Mouse (Mus musculus): Measurements from ENCODE around the gene Tmem38b.
"Not testable (repeated sequence)": the region's sequence is repeated elsewhere in the genome, so short reads cannot be mapped to it uniquely, and the experiment has no call there.

The Tmem38b gene

GRCm38 (mm10) chr4:53825821-53826605 is at the start of gene Tmem38b:
TSS of gene Tmem38b (plus strand) at chr4:53826045.
- DNase-seq: peak; percentile 84 to 89

- DNase-seq: no peak
Measured at GRCm38 (mm10) chr4:53781396-53781795, 44.4 kb upstream of the Tmem38b start.

GRCm38 (mm10) chr4:53782216-53783070 is 43.4 kb upstream of the Tmem38b start:
- DNase-seq: no peak

GRCm38 (mm10) chr4:53785746-53786398 is 40.0 kb upstream of the Tmem38b start:
- DNase-seq: no peak

GRCm38 (mm10) chr4:53786851-53787250 is 39.0 kb upstream of the Tmem38b start:
- DNase-seq: no peak

- DNase-seq: no peak
Measured at GRCm38 (mm10) chr4:53789346-53789745, 36.5 kb upstream of the Tmem38b start.

- DNase-seq: no peak
Measured at GRCm38 (mm10) chr4:53794257-53794966, 31.4 kb upstream of the Tmem38b start.

- DNase-seq: no peak
Measured at GRCm38 (mm10) chr4:53795086-53795485, 30.8 kb upstream of the Tmem38b start.

GRCm38 (mm10) chr4:53795706-53796105 is 30.1 kb upstream of the Tmem38b start:
- DNase-seq: no peak

- no peak for DNase-seq
Measured at GRCm38 (mm10) chr4:53796865-53797772, 28.7 kb upstream of the Tmem38b start.

- DNase-seq: peak in 1 of 2 experiments; percentile 12
Measured at GRCm38 (mm10) chr4:53798896-53799676, 26.8 kb upstream of the Tmem38b start.

- no peak for DNase-seq
Measured at GRCm38 (mm10) chr4:53799753-53800152, 26.1 kb upstream of the Tmem38b start.

- not testable (repeated sequence) for DNase-seq
Measured at GRCm38 (mm10) chr4:53803674-53804073, 22.2 kb upstream of the Tmem38b start.

GRCm38 (mm10) chr4:53806428-53806827 is 19.4 kb upstream of the Tmem38b start:
- DNase-seq: not testable (repeated sequence)

GRCm38 (mm10) chr4:53818320-53818719 is 7.5 kb upstream of the Tmem38b start:
- no peak for DNase-seq

GRCm38 (mm10) chr4:53823697-53824096 is 2.1 kb upstream of the Tmem38b start:
- peak in 1 of 2 experiments; percentile 4 for DNase-seq

GRCm38 (mm10) chr4:53824831-53825230 is 1.0 kb upstream of the Tmem38b start:
- DNase-seq: no peak

- no peak for DNase-seq
Measured at GRCm38 (mm10) chr4:53826641-53827248, 900 bp downstream of the Tmem38b start.

- DNase-seq: no peak
Measured at GRCm38 (mm10) chr4:53827869-53828268, 2.0 kb downstream of the Tmem38b start.

- no peak for DNase-seq
Measured at GRCm38 (mm10) chr4:53828914-53829313, 3.1 kb downstream of the Tmem38b start.

Measured in kidney, postnatal 25 days (tissue).